Mouse (Mus musculus): Measurements from ENCODE around the gene Hapln1. TPM values are rescaled to one million over a fixed set of nuclear protein-coding genes. Genes with fewer than 3 reads are reported as not detected.

Hapln1 gene
- total RNA-seq, 2 experiments from 2014 or later = not detected

- no peak for ATAC-seq (replicated peaks; ENCODE audit: low FRiP score, poor library complexity, severe bottlenecking)
Observed at GRCm38 (mm10) chr13:89595105-89595504, 55.5 kb downstream of the Hapln1 start.

- no peak for ATAC-seq (replicated peaks; ENCODE audit: low FRiP score, poor library complexity, severe bottlenecking)
Observed at GRCm38 (mm10) chr13:89597354-89597753, 57.8 kb downstream of the Hapln1 start.

DNA sequence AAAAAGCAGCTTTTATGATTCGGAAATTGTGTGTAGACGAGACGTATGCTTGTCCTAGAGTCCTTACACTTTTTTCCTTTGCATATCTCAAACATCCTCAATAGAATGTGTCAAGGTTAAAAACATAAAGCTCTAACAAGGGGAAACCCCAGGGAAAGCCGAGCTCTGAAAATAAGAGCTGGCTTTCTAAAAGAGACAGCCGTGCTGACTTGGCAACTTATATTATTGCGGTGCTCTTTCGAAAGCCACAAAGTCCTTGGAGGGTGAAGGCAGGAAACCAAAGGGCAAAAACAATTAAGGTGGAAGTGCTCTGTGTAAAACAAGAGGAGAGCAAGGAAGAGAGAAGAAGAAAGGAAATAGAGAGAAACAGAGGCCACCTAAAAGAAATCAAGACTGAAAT, 60.9 kb downstream of the Hapln1 start:
- ATAC-seq (replicated peaks; ENCODE audit: low FRiP score, poor library complexity, severe bottlenecking) = no peak

DNA sequence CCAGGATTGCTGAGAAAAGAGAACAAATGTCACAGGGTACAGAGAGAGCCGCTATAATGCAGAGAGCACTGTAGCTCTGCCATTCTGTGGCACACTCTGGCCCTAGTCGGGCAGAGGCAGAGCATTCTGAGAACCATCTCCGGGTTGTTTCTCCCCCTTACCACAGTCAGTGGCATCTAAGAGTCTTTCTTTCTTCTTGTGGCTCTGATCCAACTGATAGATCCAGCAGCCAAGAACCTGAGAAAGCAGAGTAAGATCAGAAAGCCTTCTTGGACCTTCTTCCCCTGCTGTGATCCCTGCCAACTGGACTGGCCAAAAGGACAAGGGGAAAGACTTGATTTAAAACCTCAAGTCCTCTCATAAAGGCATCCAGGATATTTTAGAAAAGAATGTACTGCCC, 63.7 kb downstream of the Hapln1 start:
- no peak for ATAC-seq (replicated peaks; ENCODE audit: low FRiP score, poor library complexity, severe bottlenecking)

DNA sequence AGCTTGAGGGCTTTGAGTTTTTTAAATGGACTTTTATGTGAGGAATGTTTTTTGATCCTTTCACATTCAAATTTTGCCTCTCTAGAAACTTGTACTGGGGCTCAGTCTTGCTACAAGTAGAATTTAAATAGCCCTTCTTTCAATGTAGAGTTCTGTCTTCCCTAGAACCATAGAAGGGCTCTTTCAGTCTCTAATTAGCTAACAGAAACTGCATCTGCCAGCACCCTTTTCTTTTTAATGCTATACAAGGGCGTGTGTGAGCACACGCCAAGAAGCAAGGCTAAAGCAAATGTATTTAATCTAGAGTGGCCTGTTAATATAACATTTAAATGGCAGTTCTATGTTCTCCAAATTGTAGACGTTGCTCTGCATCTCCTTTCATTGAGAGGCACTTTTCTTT, 67.8 kb downstream of the Hapln1 start:
- no peak for ATAC-seq (replicated peaks; ENCODE audit: low FRiP score, poor library complexity, severe bottlenecking)

GRCm38 (mm10) chr13:89619064-89619463, 79.5 kb downstream of the Hapln1 start:
- ATAC-seq (replicated peaks; ENCODE audit: low FRiP score, poor library complexity, severe bottlenecking) = no peak

DNA sequence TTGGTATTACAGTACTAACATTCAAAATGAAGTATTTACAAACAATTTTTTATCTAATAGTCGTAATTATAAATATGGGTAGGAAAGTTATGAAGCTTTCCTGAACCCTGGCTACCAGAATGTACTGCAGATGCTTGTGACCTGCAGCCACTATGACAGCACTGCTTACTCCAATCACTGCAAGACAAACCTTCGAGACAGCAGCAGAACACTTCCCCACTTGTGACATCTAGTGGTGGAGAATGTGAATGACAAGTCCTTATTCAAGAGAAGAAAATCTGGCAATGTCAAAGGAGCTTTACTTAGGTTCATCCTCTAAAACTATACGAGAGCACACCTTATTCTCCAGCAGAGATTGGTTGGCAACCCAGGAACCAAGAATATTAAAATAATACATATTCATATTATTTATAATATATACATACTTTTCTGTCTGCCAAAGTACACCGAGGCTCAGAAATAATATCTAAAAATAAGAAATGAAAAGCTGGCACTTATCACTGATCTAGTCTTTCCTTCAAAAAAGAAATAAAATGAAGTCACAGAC, 94.6 kb downstream of the Hapln1 start:
- ATAC-seq (replicated peaks; ENCODE audit: low FRiP score, poor library complexity, severe bottlenecking) = no peak

GRCm38 (mm10) chr13:89637012-89637411, 97.4 kb downstream of the Hapln1 start:
- ATAC-seq (replicated peaks; ENCODE audit: low FRiP score, poor library complexity, severe bottlenecking) = no peak

GRCm38 (mm10) chr13:89645589-89645988, 106.0 kb downstream of the Hapln1 start:
- no peak for ATAC-seq (replicated peaks; ENCODE audit: low FRiP score, poor library complexity, severe bottlenecking)

DNA sequence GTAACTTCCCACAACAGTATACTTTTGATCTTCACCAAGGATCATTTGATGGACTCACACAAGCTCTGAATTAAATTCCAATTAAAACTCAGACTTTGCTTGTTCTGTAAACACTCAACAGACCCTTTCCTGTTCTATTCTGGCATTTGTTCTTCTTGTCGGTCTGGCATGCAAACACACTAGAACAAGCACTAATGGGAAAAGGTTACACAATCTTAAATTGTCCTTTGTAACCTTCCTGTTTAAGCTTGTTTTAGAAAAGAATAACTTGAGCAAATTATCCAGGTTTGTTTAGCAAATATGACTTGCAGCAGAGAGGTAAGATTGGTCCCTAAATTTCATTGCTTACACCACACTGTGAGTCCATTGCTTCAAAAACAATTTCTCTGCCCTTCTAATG, 113.2 kb downstream of the Hapln1 start:
- ATAC-seq (replicated peaks; ENCODE audit: low FRiP score, poor library complexity, severe bottlenecking) = no peak

GRCm38 (mm10) chr13:89653279-89653678, 113.7 kb downstream of the Hapln1 start:
- no peak for ATAC-seq (replicated peaks; ENCODE audit: low FRiP score, poor library complexity, severe bottlenecking)

- ATAC-seq (replicated peaks; ENCODE audit: low FRiP score, poor library complexity, severe bottlenecking) = no peak
Observed at GRCm38 (mm10) chr13:89657046-89657445, 117.5 kb downstream of the Hapln1 start.

Other genes starting within 250 kb of the Hapln1 start
- 2.7 and 11.3 TPM in 2 replicates for gene Vcan, start 202.7 kb downstream of the Hapln1 start, total RNA-seq (2015; ENCODE audit: low replicate concordance)
- gene Vcan, start 202.7 kb downstream of the Hapln1 start, total RNA-seq (2017; ENCODE audit: low replicate concordance) = 0.98 and 2.0 TPM in 2 replicates

Measured in erythroblast, adult 5-6 weeks (primary cell).